In genomic region chr4:151851179-151851578, GRCm38 (mm10) we compare ENCODE assay signal across 10 mouse cellular contexts. TPM values are rescaled to one million over a fixed set of nuclear protein-coding genes. Genes with fewer than 3 reads are reported as not detected.
DNase-seq lines count a peak whose midpoint lies in the region; ATAC-seq and TF ChIP-seq lines count a peak whose summit lies in the region.
"Had no signal": no experiment of that assay in that cellular context is flagged by ENCODE, and none has a peak within 500 bp of the region (broad histone marks: within the 10 kb centered on the region; RNA-seq: fewer than 3 reads in every experiment).

No protein-coding gene starts in this region.

- intact Hi-C loops in gastrocnemius, adult 2 months (cut with DNase I), result loop anchor here (2.0 to 5.0 kb wide), 2 partner anchors 366 to 569 kb away; no protein-coding TSS in a partner anchor

- no peaks in the 10 kb centered on the region for H3K36me3 ChIP-seq in kidney, embryonic 15.5 days
- H3K36me3 ChIP-seq: midbrain, embryonic 12.5 days had no signal

- no peak overlapping the region for H3K9ac ChIP-seq in kidney, embryonic 15.5 days
- H3K9ac ChIP-seq: midbrain, embryonic 12.5 days had no signal

- peak; percentile 57 for DNase-seq in kidney, adult 18-20 months
- peak; percentile 49 for DNase-seq in gastrocnemius, adult 2 months
- DNase-seq in kidney, postnatal 25 days, result peak; percentile 75 to 78
- DNase-seq in naive thymus-derived CD4-positive, alpha-beta T cell, adult 2 months (ENCODE audit: low read depth), result peak; percentile 70
- no peak for DNase-seq in frontal cortex, postnatal 25 days (ENCODE audit: low spot score in 2 of 2)

- no peak overlapping the region for H3K4me3 ChIP-seq in kidney, embryonic 15.5 days (replicated peaks)
- no peak overlapping the region for H3K4me3 ChIP-seq in gastrocnemius, adult 2 months
- H3K4me3 ChIP-seq: erythroblast, embryonic 14.5 days; midbrain, embryonic 12.5 days had no signal

- 58% methylated on average over 2 of the region's 2 CpGs for WGBS in kidney, embryonic 15.5 days

- TF ChIP-seq CTCF in gastrocnemius, adult 2 months (IDR thresholded peaks at IDR 0.05), result peak; percentile 67

- no peak overlapping the region for H3K27ac ChIP-seq in kidney, embryonic 15.5 days
- peak overlapping the region; percentile 41 for H3K27ac ChIP-seq in gastrocnemius, adult 2 months
- H3K27ac ChIP-seq: midbrain, embryonic 12.5 days had no signal

- H3K27me3 ChIP-seq in kidney, embryonic 15.5 days, result no peaks in the 10 kb centered on the region
- H3K27me3 ChIP-seq: midbrain, embryonic 12.5 days had no signal

- H3K4me1 ChIP-seq in kidney, embryonic 15.5 days, result no peaks in the 10 kb centered on the region

- H3K9me3 ChIP-seq in kidney, embryonic 15.5 days (replicated peaks), result no peaks in the 10 kb centered on the region
- H3K9me3 ChIP-seq: midbrain, embryonic 12.5 days had no signal

- no peak for ATAC-seq in kidney, embryonic 15.5 days (replicated peaks; ENCODE audit: low FRiP score)
- ATAC-seq in CD4-positive, CD25-positive, alpha-beta regulatory T cell, adult 4 months, result peak; percentile 41
- ATAC-seq in activated CD4-positive, CD25-positive, alpha-beta regulatory T cell, adult 4 months, result peak; percentile 72

- no peak overlapping the region for H3K4me2 ChIP-seq in kidney, embryonic 15.5 days
- H3K4me2 ChIP-seq: midbrain, embryonic 12.5 days had no signal

RNA-seq across cellular contexts. Expression of gene Camta1, which starts 10.5 kb away (rescaled TPM):
- polyA plus RNA-seq in kidney, embryonic 15.5 days (2015; fragmentation: Nextera tagmentation; extraction: Ambion mirVana), result 87.9 and 104 TPM in 2 replicates
- polyA plus RNA-seq in CD4-positive, CD25-positive, alpha-beta regulatory T cell, adult 4 months (2017; shearing (Covaris generic)), result 10 to 100 TPM; 32.6 to 41.5 TPM
- polyA plus RNA-seq in activated CD4-positive, CD25-positive, alpha-beta regulatory T cell, adult 4 months (2017; shearing (Covaris generic)), result 10 to 100 TPM; 45.5 to 49.5 TPM
- 100 to 1,000 TPM in 1 of 2 experiments, 10 to 100 TPM in 1; 95.9 to 126 TPM for total RNA-seq in gastrocnemius, adult 2 months (2021)

Comparison
In these comparisons a context has a peak if more than half of its experiments do, and no peak if none do; other contexts are left out.
1. DNase-seq: peak in kidney, adult 18-20 months (single experiment), gastrocnemius, adult 2 months (single experiment), kidney, postnatal 25 days (2 of 2) and naive thymus-derived CD4-positive, alpha-beta T cell, adult 2 months (single experiment); none in frontal cortex, postnatal 25 days (0 of 2).